ENCODE assay signal across 15 mouse cellular contexts in genomic region chr2:13450470-13450869, GRCm38 (mm10). TPM values are rescaled to one million over a fixed set of nuclear protein-coding genes. Genes with fewer than 3 reads are reported as not detected.
DNase-seq lines count a peak whose midpoint lies in the region; ATAC-seq and TF ChIP-seq lines count a peak whose summit lies in the region.
"Had no signal": no experiment of that assay in that cellular context is flagged by ENCODE, and none has a peak within 500 bp of the region (broad histone marks: within the 10 kb centered on the region; RNA-seq: fewer than 3 reads in every experiment).

No protein-coding gene starts in this region.

- H3K36me3 ChIP-seq in heart, adult 2 months (ENCODE audit: control insufficient read depth, insufficient read depth, low read length): no peaks in the 10 kb centered on the region
- no peaks in the 10 kb centered on the region for H3K36me3 ChIP-seq in hindbrain, postnatal 0 days (ENCODE audit: insufficient read depth, low read length)
- no peaks in the 10 kb centered on the region for H3K36me3 ChIP-seq in midbrain, postnatal 0 days (ENCODE audit: insufficient read depth, low read length)
- no peaks in the 10 kb centered on the region for H3K36me3 ChIP-seq in liver, embryonic 11.5 days (ENCODE audit: control insufficient read depth, insufficient read depth, low read length)
- H3K36me3 ChIP-seq: liver, embryonic 12.5 days had no signal

- no peaks in the 10 kb centered on the region for H3K79me2 ChIP-seq in heart, adult 2 months (replicated peaks; ENCODE audit: control insufficient read depth, insufficient read depth, low read length)

- no peak for TF ChIP-seq EP300 in heart, adult 2 months (IDR thresholded peaks at IDR 0.05; ENCODE audit: insufficient read depth, low read depth, low read length)

- H3K27me3 ChIP-seq in heart, adult 2 months (ENCODE audit: control insufficient read depth, insufficient read depth, low read length): no peaks in the 10 kb centered on the region
- no peaks in the 10 kb centered on the region for H3K27me3 ChIP-seq in hindbrain, postnatal 0 days (ENCODE audit: insufficient read depth, low read length)
- no peaks in the 10 kb centered on the region for H3K27me3 ChIP-seq in midbrain, postnatal 0 days (ENCODE audit: insufficient read depth, low read length)
- H3K27me3 ChIP-seq in liver, embryonic 11.5 days (replicated peaks; ENCODE audit: control insufficient read depth, insufficient read depth, low read length): no peaks in the 10 kb centered on the region
- H3K27me3 ChIP-seq: liver, embryonic 12.5 days; Patski had no signal

- H3K27ac ChIP-seq in heart, adult 2 months: no peak overlapping the region
- H3K27ac ChIP-seq in hindbrain, postnatal 0 days: no peak overlapping the region
- no peak overlapping the region for H3K27ac ChIP-seq in midbrain, postnatal 0 days (ENCODE audit: low read depth, low read length)
- no peak overlapping the region for H3K27ac ChIP-seq in liver, embryonic 11.5 days (ENCODE audit: low read depth, low read length)
- H3K27ac ChIP-seq: liver, embryonic 12.5 days had no signal

- TF ChIP-seq CTCF in heart, adult 2 months (IDR thresholded peaks at IDR 0.05): no peak
- TF ChIP-seq CTCF in brain, embryonic 14.5 days (IDR thresholded peaks at IDR 0.05; ENCODE audit: borderline replicate concordance, extremely low read depth, insufficient read depth, insufficient read length): no peak
- no peak for TF ChIP-seq CTCF in hindbrain, postnatal 0 days (IDR thresholded peaks at IDR 0.05; ENCODE audit: low read depth)
- TF ChIP-seq CTCF in midbrain, postnatal 0 days (IDR thresholded peaks at IDR 0.05): no peak

- TF ChIP-seq POLR2A in heart, adult 2 months (IDR thresholded peaks at IDR 0.05; ENCODE audit: insufficient read depth, low read depth, low read length): no peak
- no peak for TF ChIP-seq POLR2A in brain, embryonic 14.5 days (IDR thresholded peaks at IDR 0.05; ENCODE audit: borderline replicate concordance, extremely low read depth, insufficient read depth, insufficient read length, poor library complexity, severe bottlenecking)

- H3K4me2 ChIP-seq in hindbrain, postnatal 0 days (ENCODE audit: low read depth, low read length): no peak overlapping the region
- no peak overlapping the region for H3K4me2 ChIP-seq in midbrain, postnatal 0 days (ENCODE audit: low read depth, low read length, poor library complexity, severe bottlenecking)
- no peak overlapping the region for H3K4me2 ChIP-seq in liver, embryonic 11.5 days
- H3K4me2 ChIP-seq: liver, embryonic 12.5 days had no signal

- no peaks in the 10 kb centered on the region for H3K4me1 ChIP-seq in heart, adult 2 months (ENCODE audit: control insufficient read depth, insufficient read depth, low read length)
- H3K4me1 ChIP-seq in hindbrain, postnatal 0 days (ENCODE audit: insufficient read depth, low read length): no peaks in the 10 kb centered on the region
- H3K4me1 ChIP-seq in midbrain, postnatal 0 days (ENCODE audit: insufficient read depth, low read length): 0 out of 2 replicates have a peak, but pooled peaks cover 6% of the 10 kb centered on the region
- no peaks in the 10 kb centered on the region for H3K4me1 ChIP-seq in liver, embryonic 11.5 days (replicated peaks; ENCODE audit: control insufficient read depth, insufficient read depth, low read length)
- H3K4me1 ChIP-seq: liver, embryonic 12.5 days had no signal

- WGBS in heart, adult 2 months: 67% methylated on average over 2 of the region's 2 CpGs
- 68% methylated on average over 2 of the region's 2 CpGs for WGBS in hindbrain, postnatal 0 days
- WGBS in midbrain, postnatal 0 days: 49% methylated on average over 2 of the region's 2 CpGs
- 74% methylated on average over 2 of the region's 2 CpGs for WGBS in liver, embryonic 11.5 days

- DNase-seq in heart, adult 11 months: peak; percentile 90
- DNase-seq in heart, adult 2 months: no peak
- peak; percentile 49 for DNase-seq in brain, embryonic 14.5 days (ENCODE audit: low read depth)
- DNase-seq in hindbrain, postnatal 0 days (ENCODE audit: low spot score): peak; percentile 7
- peak; percentile 9 for DNase-seq in midbrain, postnatal 0 days (ENCODE audit: low spot score)
- no peak for DNase-seq in kidney, postnatal 36 days
- no peak for DNase-seq in liver, embryonic 11.5 days (ENCODE audit: low spot score)
- no peak for DNase-seq in frontal cortex, postnatal 25 days (ENCODE audit: low spot score in 2 of 2)
- DNase-seq: cerebellum, adult 2 months; kidney, adult 2 months; lung, postnatal 36 days; thymus, adult 2 months had no signal

- no peak overlapping the region for H3K9ac ChIP-seq in heart, adult 2 months (ENCODE audit: low read depth, low read length)
- no peak overlapping the region for H3K9ac ChIP-seq in hindbrain, postnatal 0 days (replicated peaks; ENCODE audit: low read length)
- no peak overlapping the region for H3K9ac ChIP-seq in midbrain, postnatal 0 days (replicated peaks; ENCODE audit: low read length, poor library complexity, severe bottlenecking)
- H3K9ac ChIP-seq in liver, embryonic 11.5 days (ENCODE audit: low read depth, low read length): no peak overlapping the region
- H3K9ac ChIP-seq: liver, embryonic 12.5 days had no signal

- ATAC-seq in hindbrain, postnatal 0 days: no peak
- no peak for ATAC-seq in midbrain, postnatal 0 days (ENCODE audit: low FRiP score)
- no peak for ATAC-seq in liver, embryonic 11.5 days (replicated peaks; ENCODE audit: low FRiP score)
- ATAC-seq: CD4-positive, CD25-positive, alpha-beta regulatory T cell, adult 4 months; liver, embryonic 12.5 days had no signal

- intact Hi-C loops in heart, adult 2 months (cut with DNase I): loop anchor here (5.0 kb wide), 1 partner anchor 143 kb away; no protein-coding TSS in a partner anchor

- H3K4me3 ChIP-seq in heart, adult 2 months: no peak overlapping the region
- H3K4me3 ChIP-seq in hindbrain, postnatal 0 days (ENCODE audit: low read length): no peak overlapping the region
- H3K4me3 ChIP-seq in midbrain, postnatal 0 days (ENCODE audit: low read depth, low read length): no peak overlapping the region
- no peak overlapping the region for H3K4me3 ChIP-seq in liver, embryonic 11.5 days (ENCODE audit: low read depth, low read length)
- H3K4me3 ChIP-seq: liver, embryonic 12.5 days had no signal

- no peaks in the 10 kb centered on the region for H3K9me3 ChIP-seq in hindbrain, postnatal 0 days (ENCODE audit: low read length)
- no peaks in the 10 kb centered on the region for H3K9me3 ChIP-seq in midbrain, postnatal 0 days (ENCODE audit: low read length)
- no peaks in the 10 kb centered on the region for H3K9me3 ChIP-seq in liver, embryonic 11.5 days (ENCODE audit: control insufficient read depth, low read length)
- H3K9me3 ChIP-seq: liver, embryonic 12.5 days had no signal

RNA-seq across cellular contexts. Expression of gene Cubn, which starts 41.1 kb away (rescaled TPM):
- total RNA-seq in heart, adult 2 months (2021): 1 to 10 TPM in 1 of 2 experiments, under 1 TPM in 1; 0.81 to 1.1 TPM
- 0.27 and 0.47 TPM in 2 replicates for polyA plus RNA-seq in heart, adult 2 months (2012; rRNA removed)
- 0.35 and 0.55 TPM in 2 replicates for polyA plus RNA-seq in brain, embryonic 14.5 days (2012; rRNA removed)
- total RNA-seq in hindbrain, postnatal 0 days (2014; rRNA removed): 1.0 and 1.6 TPM in 2 replicates
- 0.32 and 0.41 TPM in 2 replicates for polyA plus RNA-seq in hindbrain, postnatal 0 days (2015; fragmentation: Nextera tagmentation; extraction: Ambion mirVana)
- total RNA-seq in midbrain, postnatal 0 days (2014; rRNA removed): 1.9 and 3.0 TPM in 2 replicates
- 0.39 and 0.42 TPM in 2 replicates for polyA plus RNA-seq in midbrain, postnatal 0 days (2015; fragmentation: Nextera tagmentation; extraction: Ambion mirVana)
- polyA plus RNA-seq in liver, embryonic 11.5 days (2014; fragmentation: Nextera tagmentation; extraction: Ambion mirVana): 0.14 and 0.15 TPM in 2 replicates

Comparison
In these comparisons a context has a peak if more than half of its experiments do, and no peak if none do; other contexts are left out.
1. DNase-seq: peak in heart, adult 11 months (single experiment), brain, embryonic 14.5 days (single experiment), hindbrain, postnatal 0 days (single experiment) and midbrain, postnatal 0 days (single experiment); none in heart, adult 2 months (0 of 2), kidney, postnatal 36 days (0 of 2), liver, embryonic 11.5 days (single experiment) and frontal cortex, postnatal 25 days (0 of 2).